Mouse (Mus musculus): ENCODE results near the gene Fign.

DNA sequence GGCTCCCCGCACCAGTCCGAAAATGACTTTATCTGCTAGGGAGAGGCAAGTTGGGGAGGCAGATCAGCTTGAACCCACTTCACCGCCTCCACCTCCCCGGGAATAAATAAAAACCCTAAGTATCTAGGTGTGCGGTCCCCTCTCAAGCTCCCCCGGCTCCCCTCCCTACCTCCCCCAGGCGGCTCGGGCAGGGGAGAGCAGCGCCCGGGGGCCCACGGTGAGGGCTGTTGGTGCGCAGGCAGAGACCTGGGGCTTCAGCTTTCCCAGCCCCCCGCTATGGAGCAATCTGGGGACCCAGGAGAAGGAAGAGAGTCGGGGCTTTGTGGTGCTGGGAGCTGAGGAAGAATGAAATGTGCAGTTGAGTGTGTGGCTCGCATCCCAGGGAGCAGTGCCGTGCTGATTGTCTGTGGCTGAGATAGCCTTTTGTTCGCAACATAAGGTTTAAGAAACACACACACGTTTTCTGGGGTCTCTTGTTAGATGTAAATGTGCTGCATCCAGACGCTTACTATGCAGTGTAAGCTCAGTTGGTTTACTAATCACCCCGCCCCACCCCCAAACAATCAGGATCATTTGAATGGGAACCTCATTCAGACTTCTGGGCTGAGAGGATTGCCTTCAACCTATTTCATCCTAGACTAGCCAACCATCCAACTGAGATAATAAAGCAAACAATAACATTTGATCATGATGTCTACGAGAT lies 931 bp upstream of the Fign start:
- peak; percentile 49 for TF ChIP-seq CTCF (IDR thresholded peaks at IDR 0.05)
- TF ChIP-seq EP300 (IDR thresholded peaks at IDR 0.05), result no peak

Data from lung, postnatal 0 days (tissue).